Comparison of ENCODE assay signal across 32 mouse cellular contexts in the genomic region with DNA sequence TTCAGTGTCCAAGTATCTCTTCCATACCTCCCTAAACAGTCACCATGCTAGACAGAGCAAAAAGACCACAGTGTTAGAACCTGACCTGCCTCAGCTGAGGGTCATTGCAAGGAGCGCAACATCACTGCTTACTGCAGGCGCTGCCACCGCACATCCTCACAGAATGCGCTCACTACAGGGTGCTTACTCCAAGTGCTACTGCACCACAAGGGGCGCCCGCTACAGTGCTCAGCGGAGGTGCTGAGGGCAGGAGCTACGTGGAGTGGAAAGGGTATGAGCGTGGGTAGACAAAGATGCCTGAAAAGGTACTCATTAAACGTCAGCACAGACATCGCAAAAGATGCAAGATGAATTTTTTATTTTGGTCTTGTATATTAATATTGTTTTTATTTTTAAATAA. TPM values are rescaled to one million over a fixed set of nuclear protein-coding genes. Genes with fewer than 3 reads are reported as not detected.
DNase-seq lines count a peak whose midpoint lies in the region; ATAC-seq and TF ChIP-seq lines count a peak whose summit lies in the region.
"Had no signal": no experiment of that assay in that cellular context is flagged by ENCODE, and none has a peak within 500 bp of the region (broad histone marks: within the 10 kb centered on the region; RNA-seq: fewer than 3 reads in every experiment).

No protein-coding gene starts in this region.

- H3K36me3 ChIP-seq in forebrain, postnatal 0 days (ENCODE audit: insufficient read depth), result peaks cover 69% of the 10 kb centered on the region
- H3K36me3 ChIP-seq in forebrain, embryonic 11.5 days (ENCODE audit: control insufficient read depth, insufficient read depth, low read length), result no peaks in the 10 kb centered on the region; the same call in 1 of the 2 replicates
- H3K36me3 ChIP-seq in testis, adult 2 months (ENCODE audit: control insufficient read depth, insufficient read depth, low read length), result peaks cover 9% of the 10 kb centered on the region
- H3K36me3 ChIP-seq in ES-E14 (ENCODE audit: control insufficient read depth, insufficient read depth, low read length, poor library complexity, severe bottlenecking), result peaks cover 3% of the 10 kb centered on the region

- no peak overlapping the region for H3K9ac ChIP-seq in forebrain, postnatal 0 days
- no peak overlapping the region for H3K9ac ChIP-seq in forebrain, embryonic 11.5 days (ENCODE audit: low read length)
- H3K9ac ChIP-seq in ES-E14 (ENCODE audit: insufficient read depth, low read depth, low read length, poor library complexity, severe bottlenecking), result no peak overlapping the region
- H3K9ac ChIP-seq: embryonic facial prominence, embryonic 13.5 days; forebrain, embryonic 13.5 days; heart, embryonic 13.5 days; hindbrain, embryonic 12.5 days; hindbrain, embryonic 15.5 days had no signal

- in situ Hi-C loops in ES-E14 (cut with MboI; ENCODE audit: low sequenced_read_pairs in 2 of 2, unreplicated experiment in 2 of 2), result no loop called here

- H3K4me1 ChIP-seq in forebrain, postnatal 0 days (ENCODE audit: insufficient read depth), result no peaks in the 10 kb centered on the region
- H3K4me1 ChIP-seq in forebrain, embryonic 11.5 days (replicated peaks; ENCODE audit: control insufficient read depth, insufficient read depth, low read length), result no peaks in the 10 kb centered on the region
- no peaks in the 10 kb centered on the region for H3K4me1 ChIP-seq in testis, adult 2 months (ENCODE audit: control insufficient read depth, insufficient read depth, low read length)
- H3K4me1 ChIP-seq in ES-E14 (ENCODE audit: control insufficient read depth in 2 of 2, insufficient read depth in 2 of 2, low read length in 2 of 2, poor library complexity in 1 of 2), result no peaks in the 10 kb centered on the region
- H3K4me1 ChIP-seq: embryonic facial prominence, embryonic 10.5 days; embryonic facial prominence, embryonic 13.5 days; forebrain, embryonic 13.5 days; heart, embryonic 13.5 days; hindbrain, embryonic 12.5 days; hindbrain, embryonic 15.5 days had no signal

- 0 out of 2 replicates have a peak, but pooled peaks have one; percentile 14 for TF ChIP-seq CTCF in forebrain, postnatal 0 days (IDR thresholded peaks at IDR 0.05; ENCODE audit: low read depth)
- TF ChIP-seq CTCF in testis, adult 2 months (IDR thresholded peaks at IDR 0.05; ENCODE audit: control insufficient read depth, insufficient read depth, insufficient replicate concordance, low read depth, low read length), result no peak

- H3K9me3 ChIP-seq in forebrain, postnatal 0 days (ENCODE audit: low read length), result no peaks in the 10 kb centered on the region
- H3K9me3 ChIP-seq in forebrain, embryonic 11.5 days (ENCODE audit: control insufficient read depth, low read length), result no peaks in the 10 kb centered on the region
- no peaks in the 10 kb centered on the region for H3K9me3 ChIP-seq in ES-E14 (ENCODE audit: control insufficient read depth, insufficient read depth, low read depth, low read length)
- H3K9me3 ChIP-seq: embryonic facial prominence, embryonic 10.5 days; embryonic facial prominence, embryonic 13.5 days; forebrain, embryonic 13.5 days; heart, embryonic 13.5 days; hindbrain, embryonic 12.5 days; hindbrain, embryonic 15.5 days had no signal

- no peak overlapping the region for H3K4me2 ChIP-seq in forebrain, postnatal 0 days (ENCODE audit: low read depth)
- H3K4me2 ChIP-seq in forebrain, embryonic 11.5 days (ENCODE audit: low read depth, low read length, severe bottlenecking), result no peak overlapping the region
- H3K4me2 ChIP-seq: embryonic facial prominence, embryonic 13.5 days; forebrain, embryonic 13.5 days; heart, embryonic 13.5 days; hindbrain, embryonic 12.5 days; hindbrain, embryonic 15.5 days had no signal

- no peak for TF ChIP-seq POLR2A in testis, adult 2 months (IDR thresholded peaks at IDR 0.05; ENCODE audit: control insufficient read depth, low read depth, low read length)

- H3K4me3 ChIP-seq in forebrain, postnatal 0 days (ENCODE audit: low read depth, low read length), result no peak overlapping the region
- H3K4me3 ChIP-seq in forebrain, embryonic 11.5 days (ENCODE audit: low read depth, low read length), result no peak overlapping the region
- H3K4me3 ChIP-seq in testis, adult 2 months (ENCODE audit: control insufficient read depth, low read depth, low read length), result peak overlapping the region; percentile 54
- no peak overlapping the region for H3K4me3 ChIP-seq in ES-E14 (ENCODE audit: insufficient read depth in 1 of 2, low read depth in 1 of 2, low read length in 2 of 2, poor library complexity in 1 of 2, severe bottlenecking in 1 of 2)
- H3K4me3 ChIP-seq: embryonic facial prominence, embryonic 10.5 days; embryonic facial prominence, embryonic 13.5 days; erythroblast, embryonic 14.5 days; forebrain, embryonic 13.5 days; heart, embryonic 13.5 days; hindbrain, embryonic 12.5 days; hindbrain, embryonic 15.5 days had no signal

- ATAC-seq in forebrain, postnatal 0 days, result no peak
- no peak; the same call in 1 of the 2 replicates for ATAC-seq in forebrain, embryonic 11.5 days (replicated peaks; ENCODE audit: low FRiP score)
- ATAC-seq: activated CD4-positive, CD25-positive, alpha-beta regulatory T cell, adult 4 months; forebrain, embryonic 13.5 days had no signal

- 72% methylated on average over 11 of the region's 11 CpGs for WGBS in forebrain, postnatal 0 days
- 75% methylated on average over 11 of the region's 11 CpGs for WGBS in forebrain, embryonic 11.5 days

- no peaks in the 10 kb centered on the region for H3K27me3 ChIP-seq in forebrain, postnatal 0 days (ENCODE audit: insufficient read depth, low read length)
- no peaks in the 10 kb centered on the region for H3K27me3 ChIP-seq in forebrain, embryonic 11.5 days (ENCODE audit: control insufficient read depth, insufficient read depth, low read length)
- no peaks in the 10 kb centered on the region for H3K27me3 ChIP-seq in testis, adult 2 months (ENCODE audit: control insufficient read depth, insufficient read depth, low read length)
- H3K27me3 ChIP-seq: embryonic facial prominence, embryonic 13.5 days; forebrain, embryonic 13.5 days; heart, embryonic 13.5 days; hindbrain, embryonic 12.5 days; hindbrain, embryonic 15.5 days had no signal

- H3K27ac ChIP-seq in forebrain, postnatal 0 days (ENCODE audit: low read depth, low read length), result no peak overlapping the region
- no peak overlapping the region for H3K27ac ChIP-seq in forebrain, embryonic 11.5 days (ENCODE audit: low read depth, low read length)
- H3K27ac ChIP-seq in testis, adult 2 months (ENCODE audit: control insufficient read depth, insufficient read depth, low read depth, low read length), result no peak overlapping the region
- no peak overlapping the region for H3K27ac ChIP-seq in ES-E14 (ENCODE audit: insufficient read depth, low read depth, low read length, poor library complexity, severe bottlenecking)
- H3K27ac ChIP-seq: embryonic facial prominence, embryonic 10.5 days; embryonic facial prominence, embryonic 13.5 days; forebrain, embryonic 13.5 days; heart, embryonic 13.5 days; hindbrain, embryonic 12.5 days; hindbrain, embryonic 15.5 days had no signal

- DNase-seq in forebrain, postnatal 0 days, result no peak
- DNase-seq in forebrain, embryonic 11.5 days (ENCODE audit: low spot score), result no peak
- DNase-seq in testis, postnatal 10 days (ENCODE audit: low spot score), result no peak
- DNase-seq in ES-E14 (ENCODE audit: low read depth, low spot score) (peak; percentile 16), ZHBTc4 (ENCODE audit: low read depth, low spot score) (peak; percentile 69)
- no peak for DNase-seq in spleen, adult 18-20 months
- DNase-seq in left cerebral cortex, adult 11 months (ENCODE audit: low spot score), result no peak
- DNase-seq: adrenal gland, adult 8-10 months; adrenal gland, postnatal 25 days; B cell, adult 2 months; cerebellum, adult 11-12 months; cerebellum, adult 8-10 months; cerebellum, postnatal 10 days; cerebellum, postnatal 36 days; embryo, embryonic 11 days; gastrocnemius, postnatal 10 days; gastrocnemius, postnatal 36 days; heart, postnatal 14 days; kidney, adult 11 months; kidney, adult 8-10 months had no signal

TF ChIP-seq in ES-E14, 5 proteins besides CTCF, POLR2A, EP300 and RAD21:
- TF ChIP-seq CHD2 (IDR thresholded peaks at IDR 0.05; ENCODE audit: low read depth, low read length), result no peak
- TF ChIP-seq MAFK (IDR thresholded peaks at IDR 0.05; ENCODE audit: insufficient read depth, low read depth, low read length), result no peak
- TF ChIP-seq HCFC1 (IDR thresholded peaks at IDR 0.05; ENCODE audit: borderline replicate concordance, insufficient read depth, low read length), result no peak
- TF ChIP-seq ZNF384 (IDR thresholded peaks at IDR 0.05; ENCODE audit: low read depth, low read length), result no peak
- no peak for TF ChIP-seq ZC3H11A (IDR thresholded peaks at IDR 0.05; ENCODE audit: borderline replicate concordance, low read depth, low read length)

RNA-seq across cellular contexts. Expression of gene Cst7, which starts 18.9 kb away (rescaled TPM):
- not detected in 2 replicates for total RNA-seq in forebrain, postnatal 0 days (2014; rRNA removed)
- 0.29 and 0.31 TPM in 2 replicates for polyA plus RNA-seq in forebrain, postnatal 0 days (2015; fragmentation: Nextera tagmentation; extraction: Ambion mirVana)
- polyA plus RNA-seq in forebrain, embryonic 11.5 days (2014; fragmentation: Nextera tagmentation; extraction: Ambion mirVana), result 0.91 TPM in 1 of 2 replicates, not detected in the other
- polyA plus RNA-seq in testis, adult 2 months (2012; rRNA removed), result 0.46 and 0.78 TPM in 2 replicates
- total RNA-seq in ES-E14 (2012; rRNA removed), result not detected in 2 replicates
- total RNA-seq: adrenal gland, postnatal 25 days; gastrocnemius, adult 18-20 months; gastrocnemius, postnatal 10 days; gastrocnemius, postnatal 36 days; heart, adult 8-10 months; heart, postnatal 14 days had no signal
- polyA plus RNA-seq: brain, embryonic 14.5 days; embryonic facial prominence, embryonic 10.5 days had no signal

RNA-seq across cellular contexts. Expression of gene Apmap, which starts 19.3 kb away (rescaled TPM):
- 40.9 and 43.0 TPM in 2 replicates for total RNA-seq in forebrain, postnatal 0 days (2014; rRNA removed)
- 53.5 and 56.1 TPM in 2 replicates for polyA plus RNA-seq in forebrain, postnatal 0 days (2015; fragmentation: Nextera tagmentation; extraction: Ambion mirVana)
- polyA plus RNA-seq in forebrain, embryonic 11.5 days (2014; fragmentation: Nextera tagmentation; extraction: Ambion mirVana), result 38.4 and 38.9 TPM in 2 replicates
- polyA plus RNA-seq in testis, adult 2 months (2012; rRNA removed), result 24.1 and 31.2 TPM in 2 replicates
- 35.0 and 44.0 TPM in 2 replicates for total RNA-seq in ES-E14 (2012; rRNA removed)

Comparison
In these comparisons a context has a peak if more than half of its experiments do, and no peak if none do; other contexts are left out.
1. DNase-seq: peak in ES-E14 (single experiment) and ZHBTc4 (single experiment); none in forebrain, postnatal 0 days (single experiment), forebrain, embryonic 11.5 days (single experiment), testis, postnatal 10 days (single experiment), spleen, adult 18-20 months (0 of 2) and left cerebral cortex, adult 11 months (single experiment).